Mouse (Mus musculus) spleen, postnatal 36 days (tissue): Measurements from ENCODE around the gene Ccm2l.
A peak's percentile ranks its signal among the peaks of the same experiment; 100 is the strongest.

ENCODE experiments used
- DNase-seq, 2 experiments: peaks; one replicate each; pipeline ENCODE4 v3.0.0; 2022; ENCODE audit warnings: low spot score in 2 of 2, mixed read lengths in 1 of 2

Ccm2l gene

GRCm38 (mm10) chr2:153052700-153053351 lies 12.9 kb upstream of the Ccm2l start:
- peak; percentile 24 to 46 for DNase-seq

- no peak for DNase-seq
Observed at GRCm38 (mm10) chr2:153053896-153054295, 11.9 kb upstream of the Ccm2l start.

- DNase-seq: no peak
Observed at GRCm38 (mm10) chr2:153055270-153055920, 10.4 kb upstream of the Ccm2l start.

- no peak for DNase-seq
Observed at GRCm38 (mm10) chr2:153058365-153058764, 7.4 kb upstream of the Ccm2l start.

- DNase-seq: no peak
Observed at GRCm38 (mm10) chr2:153060216-153060615, 5.5 kb upstream of the Ccm2l start.

GRCm38 (mm10) chr2:153063394-153063793 lies 2.4 kb upstream of the Ccm2l start:
- DNase-seq: no peak

GRCm38 (mm10) chr2:153064190-153064970 lies 1.4 kb upstream of the Ccm2l start:
- DNase-seq: no peak

- no peak for DNase-seq
Observed at GRCm38 (mm10) chr2:153066991-153067390, 1.2 kb downstream of the Ccm2l start.

- no peak for DNase-seq
Observed at GRCm38 (mm10) chr2:153070762-153071490, 5.2 kb downstream of the Ccm2l start.

- no peak for DNase-seq
Observed at GRCm38 (mm10) chr2:153071491-153072184, 5.9 kb downstream of the Ccm2l start.

- DNase-seq: no peak
Observed at GRCm38 (mm10) chr2:153074651-153075050, 8.9 kb downstream of the Ccm2l start.

- no peak for DNase-seq
Observed at GRCm38 (mm10) chr2:153075961-153076360, 10.2 kb downstream of the Ccm2l start.

- peak; percentile 60 to 77 for DNase-seq
Observed at GRCm38 (mm10) chr2:153080841-153081523, 15.2 kb downstream of the Ccm2l start.

GRCm38 (mm10) chr2:153081866-153082265 lies 16.1 kb downstream of the Ccm2l start:
- DNase-seq: no peak

- no peak for DNase-seq
Observed at GRCm38 (mm10) chr2:153083275-153083674, 17.5 kb downstream of the Ccm2l start.

GRCm38 (mm10) chr2:153083824-153084223 lies 18.1 kb downstream of the Ccm2l start:
- DNase-seq: peak in 1 of 2 experiments; percentile 20

GRCm38 (mm10) chr2:153084261-153084976 lies 18.7 kb downstream of the Ccm2l start:
- DNase-seq: peak; percentile 72 to 78

GRCm38 (mm10) chr2:153085556-153085955 lies 19.8 kb downstream of the Ccm2l start:
- DNase-seq: no peak

- no peak for DNase-seq
Observed at GRCm38 (mm10) chr2:153086166-153086565, 20.4 kb downstream of the Ccm2l start.

GRCm38 (mm10) chr2:153087091-153087490 lies 21.3 kb downstream of the Ccm2l start:
- no peak for DNase-seq
